Mouse (Mus musculus): ENCODE measurements at regions not wholly inside any gene's neighbourhood (a gene's known extent, or its start where the extent isn't known, plus 50 kb on each side); places are given as distances from the start of the nearest gene placed in this dataset.

GRCm38 (mm10) chr1:161718254-161718653, 70.0 kb downstream of the Fasl start:
- TF ChIP-seq CTCF (IDR thresholded peaks at IDR 0.05; ENCODE audit: low read depth) = no peak
- TF ChIP-seq EP300 (optimal IDR thresholded peaks at IDR 0.05) = no peak

Measured in stomach, postnatal 0 days (tissue).